Mouse (Mus musculus): ENCODE results near the gene Ctsk.

DNA sequence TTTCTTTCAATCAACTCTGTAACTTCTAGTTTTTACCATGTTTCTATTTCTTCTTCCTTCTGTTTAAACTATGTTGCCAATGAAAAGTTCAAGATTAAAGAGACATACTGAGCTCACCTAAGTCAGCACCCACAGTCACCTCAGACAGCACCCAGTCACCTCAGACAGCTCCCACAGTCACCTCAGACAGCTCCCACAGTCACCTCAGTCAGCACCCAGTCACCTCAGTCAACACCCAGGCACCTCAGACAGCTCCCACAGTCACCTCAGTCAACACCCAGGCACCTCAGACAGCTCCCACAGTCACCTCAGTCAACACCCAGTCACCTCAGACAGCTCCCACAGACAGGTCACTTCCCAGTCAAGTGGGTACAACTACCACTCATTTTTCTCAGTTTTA lies 43.1 kb downstream of the Ctsk start:
- no peak for TF ChIP-seq CTCF (conservative IDR thresholded peaks at IDR 0.05; ENCODE audit: low read length)
- no peak for TF ChIP-seq NANOG (IDR thresholded peaks at IDR 0.05; ENCODE audit: borderline replicate concordance, low read length)
- TF ChIP-seq POU5F1 (IDR thresholded peaks at IDR 0.05; ENCODE audit: borderline replicate concordance, low read length) = no peak
